Mouse (Mus musculus) C2C12 (cell line): ENCODE data around the gene Cxcr2. TPM values are rescaled to one million over a fixed set of nuclear protein-coding genes. Genes with fewer than 3 reads are reported as not detected.

Experiments
- H3K27me3 ChIP-seq: one replicate; pipeline ENCODE4 v1.6.1; 2011; ENCODE audit not compliant: control insufficient read depth, insufficient read depth, insufficient read length
- H3K36me3 ChIP-seq: one replicate; pipeline ENCODE4 v1.6.1; 2011; ENCODE audit not compliant: control insufficient read depth, insufficient read depth
- H3K4me3 ChIP-seq: one replicate; pipeline ENCODE4 v1.5.1; 2011; ENCODE audit warnings: mild to moderate bottlenecking, control low read depth; ENCODE audit not compliant: poor library complexity, insufficient read depth, severe bottlenecking
- H3K79me2 ChIP-seq: one replicate; pipeline ENCODE4 v1.6.1; 2011; ENCODE audit not compliant: control insufficient read depth, insufficient read depth
- H3K79me3 ChIP-seq: one replicate; pipeline ENCODE4 v1.6.1; 2011; ENCODE audit warnings: low read depth, control low read depth
- H3ac ChIP-seq: one replicate; pipeline ENCODE3; 2011; ENCODE audit warnings: low read depth; ENCODE audit not compliant: control insufficient read depth, insufficient read length
- CEBPB ChIP-seq: IDR thresholded peaks from one replicate; pipeline ENCODE4 v1.6.1; 2011; ENCODE audit warnings: low read depth, mild to moderate bottlenecking, control low read depth, moderate library complexity
- CTCF ChIP-seq: IDR thresholded peaks from one replicate; pipeline ENCODE4 v1.5.1; 2011; ENCODE audit not compliant: control insufficient read depth, insufficient read depth, insufficient read length
- FOSL1 ChIP-seq: IDR thresholded peaks from one replicate; pipeline ENCODE4 v1.8.0; 2011; ENCODE audit warnings: mild to moderate bottlenecking, low read length; ENCODE audit not compliant: poor library complexity, insufficient read depth, severe bottlenecking
- MAX ChIP-seq: IDR thresholded peaks from one replicate; pipeline ENCODE4 v1.6.1; 2011; ENCODE audit warnings: mild to moderate bottlenecking, control low read depth
- MYOD1 ChIP-seq: IDR thresholded peaks from one replicate; pipeline ENCODE4 v1.6.1; 2011; ENCODE audit warnings: low read depth; ENCODE audit not compliant: control insufficient read depth, insufficient read length
- MYOG ChIP-seq: IDR thresholded peaks from one replicate; pipeline ENCODE4 v1.6.1; 2011; ENCODE audit not compliant: control insufficient read depth, insufficient read length; ENCODE audit errors: extremely low read depth
- USF1 ChIP-seq: IDR thresholded peaks from one replicate; pipeline ENCODE4 v1.6.1; 2011; ENCODE audit warnings: low read depth, mild to moderate bottlenecking, control low read depth, moderate library complexity
- polyA plus RNA-seq: library from polyadenylated mRNA; unstranded; fragments of >200 nt; fragmentation: generic; extraction: Trizol; gene quantifications from one replicate; pipeline ENCODE4 v1.2.1, GENCODE M21; 2012; ENCODE audit warnings: missing spikeins

The Cxcr2 gene
- polyA plus RNA-seq, 1 experiment, result 0.04 TPM

DNA sequence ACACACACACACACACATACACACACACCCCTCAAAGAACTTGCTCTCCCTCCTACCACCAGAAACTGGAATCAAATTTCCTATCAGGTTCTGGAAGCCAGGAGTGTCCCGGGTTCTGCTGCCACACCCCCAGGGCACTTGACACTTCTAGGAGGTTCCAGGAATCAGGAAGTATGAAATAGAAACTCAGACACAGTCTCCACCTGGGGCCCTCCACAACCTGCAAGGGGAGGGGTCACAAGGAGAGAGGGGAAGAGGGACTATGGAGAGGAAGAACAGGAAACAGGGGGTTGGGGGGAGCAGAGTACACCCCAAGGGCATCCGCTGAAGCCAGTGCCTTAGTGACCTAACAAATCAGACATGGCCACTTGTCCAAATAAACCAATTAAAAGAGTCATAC, 27.7 kb downstream of the Cxcr2 start:
- Histone ChIP-seq H3K79me2 (no peaks in the 10 kb centered on the region), H3K4me3 (no peak overlapping the region), H3K27me3 (peaks cover 3% of the 10 kb centered on the region), H3K36me3 (no peaks in the 10 kb centered on the region), H3K79me3 (no peaks in the 10 kb centered on the region), H3ac (no peak overlapping the region)
- TF ChIP-seq CEBPB (no peak), USF1 (no peak), MYOG (no peak), MAX (no peak), FOSL1 (no peak), MYOD1 (no peak), CTCF (no peak)

GRCm38 (mm10) chr1:74183006-74183405, 29.2 kb downstream of the Cxcr2 start:
- Histone ChIP-seq H3ac (no peak overlapping the region), H3K27me3 (peaks cover 3% of the 10 kb centered on the region), H3K79me2 (no peaks in the 10 kb centered on the region), H3K4me3 (no peak overlapping the region), H3K79me3 (no peaks in the 10 kb centered on the region), H3K36me3 (no peaks in the 10 kb centered on the region)
- TF ChIP-seq MYOD1, result no peak

DNA sequence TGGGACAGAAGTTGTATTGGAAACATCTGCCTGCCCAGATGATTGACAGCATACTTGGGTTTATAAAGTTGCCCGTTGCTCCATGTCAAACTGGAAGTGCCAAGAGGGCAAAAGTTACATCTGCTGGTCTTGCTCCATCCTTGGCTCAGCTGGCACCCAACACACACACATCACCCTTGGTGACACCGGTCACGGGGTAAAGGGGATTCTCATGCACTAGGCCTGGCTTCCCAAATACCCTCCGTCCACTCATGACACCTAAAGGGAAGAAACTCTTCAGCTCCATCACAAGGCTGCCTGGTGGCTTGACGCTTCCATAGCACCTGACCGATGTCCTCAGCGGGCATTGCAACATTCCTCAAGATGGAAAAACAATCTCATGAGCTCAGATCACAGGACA, 36.7 kb downstream of the Cxcr2 start:
- TF ChIP-seq MAX (no peak), CEBPB (no peak), USF1 (no peak), MYOD1 (no peak), CTCF (no peak), FOSL1 (no peak), MYOG (no peak)
- Histone ChIP-seq H3K27me3 (peaks cover 22% of the 10 kb centered on the region), H3K36me3 (no peaks in the 10 kb centered on the region), H3ac (no peak overlapping the region), H3K4me3 (no peak overlapping the region), H3K79me3 (no peaks in the 10 kb centered on the region), H3K79me2 (no peaks in the 10 kb centered on the region)

DNA sequence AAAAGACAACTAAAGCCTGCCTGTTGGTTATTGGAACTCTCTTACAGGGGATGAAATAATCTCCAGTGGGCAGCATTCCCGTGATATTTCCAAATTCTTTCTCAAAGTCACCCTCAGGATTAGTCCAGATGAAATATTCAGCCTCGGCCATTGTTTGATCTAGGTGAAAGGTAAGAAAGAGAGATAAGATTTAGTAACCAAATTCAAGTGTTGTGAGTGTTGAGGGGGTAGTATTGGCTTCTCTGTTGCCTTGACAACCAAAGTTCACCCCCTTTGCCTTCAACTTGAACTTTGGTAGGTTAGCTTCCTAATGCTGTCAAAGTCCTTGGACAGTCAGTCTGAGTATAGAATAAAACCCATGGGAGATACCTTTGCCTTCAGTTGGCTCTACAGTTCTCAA, 38.9 kb downstream of the Cxcr2 start:
- Histone ChIP-seq H3K27me3 (peaks cover 24% of the 10 kb centered on the region), H3K36me3 (no peaks in the 10 kb centered on the region), H3ac (no peak overlapping the region), H3K79me2 (no peaks in the 10 kb centered on the region), H3K4me3 (no peak overlapping the region), H3K79me3 (no peaks in the 10 kb centered on the region)
- TF ChIP-seq MYOD1 (no peak), MYOG (no peak), CEBPB (no peak), MAX (no peak)

DNA sequence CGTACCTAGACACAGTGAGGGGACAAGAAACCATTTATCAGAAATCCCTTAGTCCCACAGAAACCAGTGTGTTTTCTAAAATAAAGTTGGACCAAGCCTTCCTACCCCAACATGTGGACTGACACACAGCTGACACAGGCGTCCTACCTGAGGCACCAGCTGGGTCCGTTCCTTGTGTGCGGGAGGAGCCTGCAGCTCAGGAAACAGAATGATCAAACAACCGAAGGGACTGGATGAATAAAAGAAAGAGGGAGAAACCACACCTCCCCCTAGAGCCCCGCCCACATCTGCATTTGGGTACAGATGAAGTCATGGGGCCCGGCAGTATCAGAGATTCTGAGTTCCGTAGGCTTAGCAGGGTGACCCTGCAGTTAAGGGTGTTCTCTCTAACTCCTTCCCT, 40.7 kb downstream of the Cxcr2 start, which contains the start of gene Cxcr1:
Gene Cxcr1, minus strand, starts transcription at position 187 of the 400 bp plus-strand sequence.
- peaks cover 23% of the 10 kb centered on the region for H3K27me3 ChIP-seq
- no peak for TF ChIP-seq USF1
- no peak for TF ChIP-seq MYOG
- TF ChIP-seq CTCF, result no peak
- no peak for TF ChIP-seq FOSL1
- no peak for TF ChIP-seq MAX
- H3K36me3 ChIP-seq, result no peaks in the 10 kb centered on the region
- no peaks in the 10 kb centered on the region for H3K79me3 ChIP-seq
- no peak within 1 kb of the TSS for H3K4me3 ChIP-seq
- H3K79me2 ChIP-seq, result no peaks in the 10 kb centered on the region
- no peak within 1 kb of the TSS for H3ac ChIP-seq

DNA sequence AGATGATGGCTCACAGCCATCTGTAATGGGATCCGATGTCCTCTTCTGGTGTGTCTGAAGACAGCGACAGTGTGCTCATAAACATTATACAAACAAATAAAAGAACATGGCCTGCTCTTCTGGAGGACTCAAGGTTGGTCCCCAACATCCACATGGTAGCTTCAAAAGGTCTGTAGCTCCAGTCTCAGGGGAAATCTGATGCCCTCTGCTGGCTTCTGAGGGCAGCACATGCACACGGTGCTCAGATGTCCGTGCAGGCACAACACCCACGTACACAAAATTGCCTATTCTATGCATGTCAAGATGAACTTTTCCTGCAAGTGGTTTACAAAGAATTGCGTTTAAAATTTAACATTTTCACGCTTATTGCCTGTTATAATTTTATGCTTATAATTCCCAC, 42.2 kb downstream of the Cxcr2 start:
- Histone ChIP-seq H3K79me3 (no peaks in the 10 kb centered on the region), H3K36me3 (no peaks in the 10 kb centered on the region), H3K79me2 (no peaks in the 10 kb centered on the region), H3K4me3 (no peak overlapping the region), H3ac (no peak overlapping the region), H3K27me3 (peaks cover 18% of the 10 kb centered on the region)
- TF ChIP-seq CEBPB (no peak), CTCF (peak; percentile 68)
